Mouse (Mus musculus) gastrocnemius, postnatal 4 days (tissue): Measurements from ENCODE around the gene Cdc42ep2. TPM values are rescaled to one million over a fixed set of nuclear protein-coding genes. Genes with fewer than 3 reads are reported as not detected.

Source experiments
- DNase-seq, 2 experiments: peaks; one replicate each; pipeline ENCODE4 v3.0.0; 2021 to 2022; ENCODE audit warnings: low spot score in 2 of 2, mixed read lengths in 2 of 2
- total RNA-seq, 2 experiments: library from RNA; stranded (reverse); gene quantifications; 2 replicates each; pipeline ENCODE4 v1.2.3; 2021

The Cdc42ep2 gene
- total RNA-seq, 2 experiments from 2014 or later = 23.1 to 27.4 TPM

DNA sequence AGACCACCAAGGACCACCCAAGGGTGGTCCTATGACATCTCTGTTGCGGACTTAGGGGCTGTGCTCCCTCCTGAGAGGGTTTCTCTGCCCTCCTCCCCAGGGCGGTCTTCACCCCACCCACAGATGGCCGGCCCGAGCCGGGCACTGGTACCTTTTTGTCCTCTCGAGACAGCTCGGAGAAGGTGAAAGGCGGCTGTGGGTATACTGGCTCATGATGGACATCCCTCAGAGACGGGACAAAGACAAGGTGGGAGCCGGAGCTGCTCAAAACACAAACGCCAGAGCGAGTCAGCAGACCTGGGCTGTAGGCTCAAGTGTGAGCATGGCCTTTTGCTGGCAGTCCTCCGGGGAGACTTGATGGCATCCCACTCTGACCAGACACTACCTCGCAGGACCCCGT, 18.8 kb upstream of the Cdc42ep2 start:
- DNase-seq = no peak

DNA sequence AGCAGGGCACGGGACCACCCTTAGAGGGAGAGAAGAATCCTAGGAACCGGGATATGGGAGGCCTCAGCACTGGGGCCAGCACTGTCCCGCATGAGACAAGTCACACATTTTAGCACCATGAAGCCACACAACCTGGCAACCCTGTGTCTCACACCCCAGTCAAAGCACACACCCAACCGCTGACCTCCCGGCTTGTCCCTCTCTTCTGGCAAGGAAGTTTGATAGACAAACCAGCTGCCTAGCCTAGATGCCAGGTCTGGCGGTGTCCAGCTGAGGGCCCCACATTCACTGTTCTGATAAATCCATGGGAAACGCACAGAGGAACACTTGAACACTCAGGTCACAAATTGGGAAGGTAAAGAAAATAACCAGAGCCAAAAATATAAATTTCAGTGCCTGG, 18.0 kb upstream of the Cdc42ep2 start:
- DNase-seq = no peak

DNA sequence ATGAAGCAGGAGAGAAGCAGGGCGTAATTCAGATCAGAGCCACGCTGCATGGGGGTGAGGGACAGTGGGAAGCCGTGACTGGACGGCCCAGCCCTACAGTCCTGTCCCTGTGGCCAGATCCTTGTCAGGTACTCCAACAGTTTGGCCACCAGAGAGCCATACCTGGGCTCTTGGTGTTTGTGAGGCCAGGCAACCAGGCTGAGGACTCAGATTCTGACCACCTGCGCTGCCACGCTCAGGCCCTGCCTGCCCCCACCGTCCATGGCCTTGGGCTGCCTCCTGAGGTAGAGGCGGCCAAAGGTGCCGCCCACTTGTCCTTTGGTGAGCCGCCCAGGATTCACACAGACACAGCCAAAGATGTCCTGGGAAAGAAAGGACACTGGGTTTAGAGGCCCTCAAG, 16.0 kb upstream of the Cdc42ep2 start:
- DNase-seq = no peak

DNA sequence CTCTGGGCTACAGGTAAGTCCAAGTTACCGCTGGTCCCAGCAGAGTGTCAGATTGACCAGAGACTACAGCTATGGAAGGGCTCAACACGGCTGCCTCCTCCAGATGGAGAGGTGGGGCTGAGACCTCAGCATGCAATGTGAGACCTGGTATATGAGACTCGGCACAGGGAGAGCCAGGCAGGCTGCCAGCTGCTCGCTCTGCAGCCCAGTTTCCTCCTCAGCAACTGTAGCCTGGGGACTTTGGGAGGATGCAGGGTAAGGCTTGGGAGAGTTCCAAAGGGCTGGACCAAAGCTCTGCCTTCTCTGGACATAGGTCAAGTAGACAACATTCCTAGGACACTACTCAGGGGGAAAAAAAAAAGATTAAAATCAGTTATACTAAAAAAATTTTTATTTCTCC, 15.6 kb upstream of the Cdc42ep2 start:
- DNase-seq = peak; percentile 79 to 90

DNA sequence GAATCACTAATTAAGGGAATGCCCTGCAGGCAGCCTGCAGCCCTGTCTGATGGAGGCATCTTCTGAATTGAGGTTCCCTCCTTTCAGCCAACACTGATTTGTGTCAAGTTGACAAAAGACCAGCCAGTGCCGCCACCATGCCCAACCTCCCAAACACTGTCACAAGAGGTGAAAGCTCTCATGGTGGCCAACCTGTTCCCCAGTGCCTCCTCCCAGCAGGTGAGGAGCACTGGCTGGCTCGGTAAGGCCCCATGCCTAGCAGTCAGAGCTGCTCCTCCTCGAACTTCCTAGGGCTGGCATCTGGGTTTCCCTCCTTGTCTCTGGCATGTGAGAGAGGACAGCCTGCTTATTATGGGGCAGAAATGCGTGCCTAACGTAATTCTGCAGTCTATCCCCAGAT, 15.1 kb upstream of the Cdc42ep2 start:
- no peak for DNase-seq

DNA sequence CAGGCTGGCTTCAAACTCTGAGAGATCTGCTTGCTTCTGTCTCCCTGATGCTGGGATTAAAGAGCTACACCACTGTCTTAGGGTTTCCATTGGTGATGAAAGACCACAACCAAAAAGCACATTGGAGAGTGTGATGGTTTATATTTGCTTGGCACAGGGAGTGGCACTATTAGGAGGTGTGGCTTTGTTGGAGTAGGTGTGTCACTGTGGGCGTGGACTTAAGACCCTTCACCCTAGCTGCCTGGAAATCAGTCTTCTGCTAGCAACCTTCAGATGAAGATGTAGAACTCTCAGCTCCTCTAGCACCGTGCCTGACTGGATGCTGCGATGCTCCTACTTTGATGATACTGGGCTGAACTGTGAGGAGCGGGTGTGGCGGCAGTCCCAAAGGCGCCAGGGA, 13.9 kb upstream of the Cdc42ep2 start:
- DNase-seq = no peak

DNA sequence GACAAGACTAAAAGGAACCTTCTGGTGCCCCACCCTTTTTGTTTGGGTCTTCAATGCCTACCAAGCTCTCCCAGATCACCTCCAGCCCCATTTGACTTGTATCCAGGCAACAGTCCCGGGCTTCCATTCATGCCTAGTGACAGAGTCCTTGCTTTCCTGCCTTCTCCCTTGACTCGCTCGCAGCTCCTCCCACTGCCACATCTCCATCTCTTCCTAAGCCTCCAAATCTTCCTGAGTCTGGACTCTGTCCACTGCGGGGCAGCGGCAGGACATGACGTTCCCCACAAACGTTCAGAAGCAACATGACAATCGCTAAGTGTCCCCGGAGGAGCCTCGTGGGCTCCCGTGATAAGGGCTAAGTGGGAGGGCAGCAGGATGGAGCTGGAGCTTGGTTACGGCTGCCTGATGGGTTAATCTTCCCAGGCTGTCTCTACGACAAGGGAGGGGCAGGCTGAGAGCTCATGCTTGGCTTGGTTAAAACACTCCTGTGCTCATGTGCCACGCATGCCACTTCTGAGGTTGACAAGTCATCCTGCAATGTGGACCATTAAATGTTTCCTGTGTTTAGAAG, 13.3 kb upstream of the Cdc42ep2 start:
- no peak for DNase-seq

DNA sequence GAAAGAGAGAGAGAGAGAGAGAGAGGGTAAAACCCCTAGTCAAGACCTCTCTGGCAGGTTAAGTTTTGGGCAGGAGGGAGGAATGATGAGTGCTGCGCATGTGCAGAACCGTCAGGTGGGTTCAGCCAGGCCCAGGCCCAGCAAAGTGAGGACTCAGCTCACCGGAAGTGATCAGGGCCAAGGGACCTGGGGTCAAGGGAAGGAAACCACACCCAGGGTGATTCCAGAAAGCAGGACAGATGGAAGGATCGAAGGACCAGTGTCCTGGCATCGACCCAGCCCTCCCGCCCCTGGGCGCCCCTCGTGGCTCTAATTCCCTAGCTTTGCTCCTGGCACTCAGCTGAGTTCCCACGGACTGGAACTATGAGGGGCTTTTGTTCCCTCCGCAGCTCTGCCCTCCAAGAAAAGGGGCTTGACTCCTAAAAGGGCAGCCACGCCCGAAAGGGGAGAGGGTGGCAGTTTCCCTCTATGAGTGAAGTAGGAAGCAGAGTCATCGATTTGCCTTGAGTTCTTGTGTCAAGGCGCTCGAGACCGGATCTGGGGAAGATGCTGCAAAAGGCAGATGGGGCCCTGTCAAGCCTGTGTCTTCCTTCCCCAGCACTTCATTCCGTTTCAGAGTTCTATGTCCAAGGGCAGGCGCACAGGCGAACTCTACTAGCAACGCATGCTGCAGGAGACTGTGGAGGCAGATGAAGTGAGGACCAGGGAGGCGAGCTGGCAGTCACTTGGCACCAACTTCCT, 12.6 kb upstream of the Cdc42ep2 start:
- no peak for DNase-seq

DNA sequence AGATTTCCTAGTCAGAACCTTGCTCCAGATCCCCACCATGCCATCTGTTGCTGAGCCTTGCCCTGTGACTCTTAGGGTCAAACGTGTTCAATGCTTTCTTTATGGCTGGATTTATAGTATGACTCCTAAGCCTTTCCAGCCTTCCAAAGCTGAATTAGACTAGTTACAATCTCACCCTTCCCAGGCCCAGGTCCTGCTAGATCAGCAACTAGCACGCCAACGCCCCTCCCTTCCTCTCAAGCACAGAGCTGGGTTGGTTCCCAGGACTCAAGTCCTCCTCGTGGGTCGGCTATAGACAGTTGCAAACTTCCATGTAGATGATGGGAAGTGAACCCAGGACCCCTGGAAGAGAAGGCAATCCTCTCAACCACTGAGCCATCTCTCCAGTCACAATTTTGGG, 11.1 kb upstream of the Cdc42ep2 start:
- no peak for DNase-seq

DNA sequence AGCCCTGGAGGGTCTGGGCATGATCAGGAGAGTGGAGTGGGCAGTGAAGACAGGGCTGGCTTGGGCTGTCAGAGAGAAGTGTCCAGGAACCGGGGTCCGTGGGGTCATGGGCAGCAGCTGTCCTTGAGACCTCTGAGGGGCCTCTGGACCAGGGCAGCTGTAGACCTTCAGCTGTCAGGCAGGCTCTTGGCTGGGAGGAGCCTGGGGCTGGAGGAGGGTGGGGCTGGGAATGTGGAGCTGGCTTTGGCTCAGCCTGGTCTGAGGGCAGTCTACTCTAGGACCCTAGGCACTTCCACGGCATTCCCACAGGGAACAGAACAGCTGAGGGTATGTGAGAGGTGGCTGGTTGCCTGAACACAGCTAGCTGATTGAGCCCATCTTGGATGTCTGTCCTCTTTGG, 10.7 kb upstream of the Cdc42ep2 start:
- DNase-seq = peak; percentile 53 to 65

DNA sequence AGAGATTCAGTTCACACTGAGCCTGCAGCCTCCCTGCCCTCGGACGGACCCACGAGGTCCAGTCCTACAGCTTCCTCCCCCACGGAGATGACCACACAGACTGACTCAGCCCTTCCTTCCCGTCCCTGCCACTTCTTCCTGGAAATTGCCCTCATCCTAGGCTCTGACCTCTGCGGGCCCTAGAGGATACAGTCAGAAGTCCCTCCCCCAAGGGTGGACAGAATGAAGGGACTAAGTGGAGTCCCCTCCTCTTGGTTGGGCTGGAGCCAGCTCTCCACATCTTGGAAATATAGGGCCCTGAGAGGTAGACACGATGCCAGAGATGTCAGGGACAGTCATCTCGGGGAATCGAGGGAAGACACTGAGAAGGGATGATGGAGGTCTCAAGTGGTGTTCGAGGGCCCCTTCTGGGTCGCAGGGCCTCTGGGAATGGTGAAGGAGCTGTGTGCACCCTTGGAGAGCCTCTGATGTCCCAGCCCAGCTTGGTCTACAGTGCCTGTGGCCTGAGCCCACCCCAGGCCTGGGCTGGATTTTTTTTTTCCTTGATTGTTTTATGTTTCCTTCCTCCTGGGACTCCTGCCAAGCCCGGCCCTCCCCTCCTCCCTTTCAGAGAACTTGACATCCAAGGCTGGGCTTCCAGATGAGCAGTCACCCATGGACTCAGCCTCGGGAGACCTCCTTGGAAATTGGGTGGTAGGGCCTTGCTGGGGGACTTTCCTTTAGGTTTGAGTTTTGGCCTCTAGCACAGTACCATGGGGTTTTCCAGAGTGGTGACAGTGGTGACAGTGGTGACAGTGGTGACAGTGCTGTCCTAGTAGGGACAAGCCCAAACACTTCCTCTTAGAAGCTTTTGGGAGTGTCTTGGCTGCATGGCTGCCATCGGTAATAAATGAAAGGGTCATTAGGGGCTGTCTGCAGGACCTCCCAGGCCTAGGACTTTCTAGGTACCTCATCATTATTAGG, 5.3 kb upstream of the Cdc42ep2 start:
- DNase-seq = peak in 1 of 2 experiments; percentile 54

DNA sequence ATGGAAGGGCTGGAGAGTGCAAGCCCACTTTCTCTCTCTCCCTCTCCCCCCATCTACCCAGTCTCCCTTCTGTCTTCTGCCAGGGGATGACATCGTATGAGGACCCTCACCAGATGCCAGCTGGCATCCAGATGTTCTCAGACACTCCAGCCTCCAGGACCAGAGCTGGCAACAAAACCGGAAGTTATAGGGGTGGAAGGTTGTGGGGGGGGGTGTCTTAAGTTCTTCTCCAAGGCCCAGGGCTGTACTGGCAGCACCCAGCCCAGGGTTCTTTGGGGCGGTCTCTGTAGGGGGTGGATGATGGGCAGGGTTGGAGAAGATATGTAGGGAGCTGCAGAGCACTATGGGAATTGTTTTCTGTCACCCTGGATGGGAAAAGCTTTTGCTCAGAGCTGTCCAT, 3.9 kb upstream of the Cdc42ep2 start:
- DNase-seq = no peak

DNA sequence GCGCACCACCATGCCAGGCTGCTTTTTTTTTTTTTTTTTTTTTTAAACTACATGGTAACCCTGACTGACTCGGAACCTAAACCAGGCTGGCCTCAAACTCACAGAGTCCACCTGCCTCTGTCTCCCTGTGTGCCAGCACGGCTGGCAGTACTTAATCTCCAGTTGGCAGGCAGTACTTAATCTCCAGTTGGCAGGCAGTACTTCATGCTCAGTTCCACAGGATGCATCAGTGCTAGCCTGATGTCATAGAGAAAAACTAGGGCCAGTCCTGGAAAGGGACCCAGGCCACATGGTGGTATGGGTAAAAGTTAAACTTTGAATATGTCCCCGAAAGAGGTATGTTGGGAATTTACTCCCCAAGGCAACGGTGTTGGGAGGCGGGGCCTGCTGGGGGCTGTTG, 3.5 kb upstream of the Cdc42ep2 start:
- DNase-seq = no peak

DNA sequence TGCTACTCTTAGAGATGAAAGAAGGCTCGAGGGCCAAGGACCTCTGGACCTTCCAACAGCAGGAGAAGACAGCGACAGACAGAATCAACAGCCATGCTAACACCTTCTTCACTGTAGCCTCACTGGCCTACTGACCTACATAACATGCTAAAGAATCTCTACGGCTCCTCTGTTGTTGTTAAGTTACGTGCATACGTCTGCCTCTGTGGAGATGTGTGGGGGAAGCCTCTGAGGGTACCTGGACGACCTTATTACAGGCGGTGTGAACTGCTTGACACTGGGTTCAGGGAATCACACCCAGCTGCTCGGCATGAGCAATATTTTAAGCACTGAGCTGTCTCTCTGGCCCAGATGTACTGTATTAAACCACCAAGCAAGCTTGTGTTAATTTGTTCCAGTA, 2.9 kb upstream of the Cdc42ep2 start:
- no peak for DNase-seq

DNA sequence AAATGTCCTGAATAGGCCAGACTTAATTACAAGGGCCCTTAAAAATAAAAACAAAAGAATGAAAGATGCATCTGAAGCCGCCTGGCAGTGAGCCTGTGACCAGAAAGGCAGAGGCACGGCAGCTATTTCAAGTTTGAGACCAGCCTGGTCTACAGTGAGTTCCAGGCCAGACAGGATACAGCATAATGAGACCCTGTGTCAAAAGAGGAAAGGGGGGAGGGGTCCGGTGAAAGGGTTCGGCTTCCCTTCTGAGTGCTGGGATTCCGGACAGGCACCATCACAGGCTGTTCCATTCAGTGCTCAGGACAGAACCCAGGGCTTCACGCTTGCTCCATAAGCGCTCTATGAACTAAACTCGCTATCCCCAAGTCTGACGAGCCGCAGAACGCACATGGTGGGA, 2.4 kb upstream of the Cdc42ep2 start:
- no peak for DNase-seq

DNA sequence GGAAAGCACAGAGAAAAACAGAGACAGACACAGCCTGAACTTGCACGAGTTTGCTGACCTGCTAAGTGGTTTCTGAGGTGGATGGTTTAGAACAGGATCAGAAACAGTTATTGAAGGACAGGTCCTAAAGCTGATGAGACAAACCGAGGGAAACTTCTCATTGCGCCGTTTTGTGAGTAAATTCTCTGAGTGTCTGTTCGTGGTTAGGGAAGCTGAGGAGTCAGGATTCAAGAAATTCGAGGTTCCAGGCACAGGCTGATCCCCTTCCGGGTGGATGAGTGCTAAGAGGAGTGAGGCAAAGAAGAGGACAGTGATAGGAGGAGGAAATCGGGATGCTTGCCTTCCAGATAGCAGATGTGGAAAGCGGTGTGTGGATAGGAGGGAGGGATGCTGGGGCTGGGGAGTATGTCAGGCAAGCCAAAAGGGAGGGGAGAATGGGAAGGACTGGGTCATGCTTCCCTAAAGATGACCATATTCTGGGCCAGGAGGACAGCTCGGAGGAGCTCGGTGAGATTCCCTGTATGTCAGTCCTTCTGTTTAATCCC, 767 bp upstream of the Cdc42ep2 start:
- peak in 1 of 2 experiments; percentile 30 for DNase-seq

DNA sequence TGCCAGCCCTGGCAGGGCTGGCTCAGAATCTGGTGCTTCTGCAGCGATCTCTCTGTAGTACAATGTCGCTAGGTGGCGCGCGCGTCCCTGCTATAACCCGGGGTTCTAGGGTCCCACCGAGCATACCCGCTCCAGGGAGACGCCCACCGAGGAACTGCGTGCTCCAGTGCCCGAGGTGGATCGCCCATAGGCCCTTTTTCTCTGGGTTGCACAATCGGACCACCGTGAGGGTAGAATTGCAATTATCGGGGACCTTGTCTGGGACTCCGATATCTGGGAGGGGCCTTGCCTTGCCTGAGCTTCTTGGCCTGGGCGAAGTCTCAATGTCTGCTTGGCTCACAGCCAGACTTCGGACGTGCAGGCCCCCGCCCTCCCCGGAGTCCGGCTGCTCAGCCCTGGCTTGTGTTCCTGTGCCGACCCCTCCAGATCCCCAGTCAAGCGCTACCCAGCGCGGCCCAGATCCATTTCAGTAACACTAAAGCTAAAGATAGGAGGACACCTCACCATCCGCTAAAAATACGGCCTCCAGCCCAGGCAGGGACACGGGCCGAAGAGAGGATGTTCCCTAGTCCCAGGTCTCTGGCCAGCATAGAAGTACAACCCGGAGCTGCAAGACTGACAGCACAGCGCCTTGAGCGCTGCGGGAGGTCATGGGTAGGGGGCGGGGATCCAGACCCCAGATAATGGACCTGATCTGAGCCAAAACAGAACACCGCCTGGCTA, 465 bp downstream of the Cdc42ep2 start:
- peak; percentile 87 to 97 for DNase-seq

DNA sequence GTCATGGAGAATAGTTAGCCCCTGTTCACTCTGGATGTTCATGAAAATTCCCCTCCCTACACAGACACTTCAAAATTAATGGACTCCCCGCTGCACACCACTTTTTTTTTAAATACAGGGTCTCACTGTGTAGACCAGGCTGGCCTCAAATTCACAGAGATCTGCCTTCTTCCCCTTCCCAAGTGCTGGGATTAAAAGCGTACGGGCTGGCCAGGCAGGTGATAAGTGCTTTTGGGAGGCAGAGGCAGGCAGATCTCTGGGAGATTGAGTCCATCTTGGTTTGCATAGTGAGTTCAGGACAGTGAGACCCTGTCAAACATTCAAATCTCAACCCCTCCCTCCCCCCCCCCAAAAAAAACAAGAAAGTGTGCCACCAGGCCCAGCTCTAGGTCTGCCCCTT, 1.7 kb downstream of the Cdc42ep2 start:
- no peak for DNase-seq

DNA sequence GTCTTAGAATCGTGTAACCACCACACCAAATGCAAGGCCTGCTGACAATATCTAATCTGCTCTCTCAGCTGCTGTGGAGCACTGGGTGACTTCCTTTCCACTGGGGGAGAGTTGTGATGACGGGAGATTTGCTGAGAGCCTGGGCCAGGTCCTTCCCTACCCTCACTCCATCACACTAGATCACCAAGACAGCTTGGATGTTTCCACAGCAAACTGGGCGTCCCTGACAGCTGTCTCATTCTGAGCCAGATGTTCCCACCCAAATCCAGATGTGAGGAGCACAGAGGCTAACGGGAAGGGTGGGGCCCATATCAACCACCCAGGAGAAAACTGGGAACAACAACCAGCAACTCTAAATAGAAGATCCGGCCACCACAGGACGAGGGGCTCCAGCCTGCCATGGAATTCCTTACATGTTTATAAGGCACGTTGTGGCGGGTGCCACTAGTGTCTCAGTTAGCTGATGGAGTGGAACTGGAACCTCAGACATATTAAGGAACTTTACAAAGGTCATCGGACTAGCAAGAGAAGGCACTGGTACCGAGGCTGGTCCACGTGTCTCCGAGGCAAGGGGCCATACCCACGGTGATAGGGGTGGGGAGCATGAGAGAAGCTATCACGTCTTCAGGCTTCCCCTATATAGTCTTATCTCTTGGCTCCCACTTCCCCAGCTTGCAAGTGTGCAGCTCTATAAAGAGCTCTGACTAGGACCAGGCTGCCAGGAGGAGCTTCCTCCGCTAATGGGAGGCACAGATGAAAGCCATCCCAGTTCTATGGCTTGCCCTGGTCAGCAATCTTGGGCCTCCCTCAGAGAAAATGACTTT, 2.3 kb downstream of the Cdc42ep2 start:
- DNase-seq = peak in 1 of 2 experiments; percentile 33

DNA sequence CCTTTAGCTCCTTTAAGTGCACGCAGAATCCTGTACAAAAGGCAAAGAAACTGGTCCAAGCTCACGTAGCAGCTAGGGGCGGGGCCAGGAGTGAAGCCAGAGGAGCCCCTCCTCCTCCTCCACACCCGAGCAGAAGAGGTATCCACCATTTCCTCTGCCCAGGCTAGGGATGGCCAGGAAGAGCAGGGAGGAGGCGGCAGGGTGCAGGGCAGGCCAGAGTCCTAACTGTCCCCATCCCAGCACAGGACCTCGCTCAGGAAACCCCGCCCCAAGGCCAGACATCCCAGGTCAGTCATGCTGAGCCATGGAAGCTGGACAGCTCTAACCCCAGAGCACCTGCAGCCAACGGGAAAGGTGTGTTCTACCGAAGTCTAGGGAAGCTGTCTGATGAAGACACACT, 2.9 kb downstream of the Cdc42ep2 start:
- no peak for DNase-seq
